Mouse (Mus musculus) forebrain, embryonic 12.5 days (tissue): Measurements from ENCODE around the gene Cdk8. TPM values are rescaled to one million over a fixed set of nuclear protein-coding genes. Genes with fewer than 3 reads are reported as not detected.

Experiments used
- ATAC-seq: fragments of 200-750 bp; cut with Nextera tagmentation; 2 replicates; pipeline ENCODE4 v1.8.0; 2017; ENCODE audit warnings: moderate TSS enrichment; ENCODE audit not compliant: low FRiP score
- H3K27ac ChIP-seq: fragments of 300-500 bp; sonication (generic); 2 replicates; pipeline ENCODE4 v1.5.1; 2016; ENCODE audit warnings: mild to moderate bottlenecking
- H3K27me3 ChIP-seq: fragments of 300-500 bp; sonication (generic); 2 replicates; pipeline ENCODE4 v1.6.1; 2016; ENCODE audit warnings: mild to moderate bottlenecking
- H3K36me3 ChIP-seq: fragments of 300-500 bp; sonication (generic); replicated peaks from 2 replicates; pipeline ENCODE4 v1.6.1; 2016; ENCODE audit warnings: mild to moderate bottlenecking
- H3K4me1 ChIP-seq: fragments of 300-500 bp; sonication (generic); 2 replicates; pipeline ENCODE4 v1.6.1; 2016
- H3K4me2 ChIP-seq: fragments of 300-500 bp; sonication (generic); 2 replicates; pipeline ENCODE4 v1.6.1; 2016; ENCODE audit warnings: mild to moderate bottlenecking, moderate library complexity
- H3K4me3 ChIP-seq: fragments of 300-500 bp; sonication (generic); replicated peaks from 2 replicates; pipeline ENCODE4 v1.5.1; 2016; ENCODE audit warnings: mild to moderate bottlenecking
- H3K9ac ChIP-seq: fragments of 300-500 bp; sonication (generic); 2 replicates; pipeline ENCODE4 v1.6.1; 2016; ENCODE audit warnings: mild to moderate bottlenecking
- H3K9me3 ChIP-seq: fragments of 300-500 bp; sonication (generic); 2 replicates; pipeline ENCODE4 v1.6.1; 2016
- WGBS: fragments of 180-500 bp; shearing (Covaris S2); methylation state at CpG from one replicate; pipeline ENCODE4 v1.1.7; 2016; 5-methylcytosine and 5-hydroxymethylcytosine counted together
- polyA plus RNA-seq: library from polyadenylated mRNA; unstranded; fragments of >200 nt; fragmentation: Nextera tagmentation; extraction: Ambion mirVana; gene quantifications from 2 replicates; pipeline ENCODE4 v1.2.1, GENCODE M21; 2016

Cdk8 gene
- polyA plus RNA-seq, 1 experiment from 2014 or later = 33.4 TPM

DNA sequence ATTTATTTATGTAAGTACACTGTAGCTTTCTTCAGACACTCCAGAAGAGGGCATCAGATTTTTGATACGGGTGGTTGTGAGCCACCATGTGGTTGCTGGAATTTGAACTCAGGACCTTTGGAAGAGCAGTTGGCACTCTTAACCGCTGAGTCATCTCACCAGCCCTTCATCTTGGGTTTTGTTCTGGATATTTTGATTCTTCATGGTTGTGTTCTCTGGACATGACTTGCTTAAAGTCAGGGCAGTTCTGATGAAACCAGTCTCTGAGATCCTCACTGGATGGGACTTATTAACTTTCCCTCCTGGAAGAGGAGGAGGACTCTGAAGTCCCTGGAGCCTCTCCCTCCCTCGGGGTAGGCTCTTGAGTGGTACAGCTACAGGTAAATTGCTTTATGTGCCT is 10.2 kb downstream of the Cdk8 start:
- Histone ChIP-seq H3K27ac (no peak overlapping the region), H3K9me3 (no peaks in the 10 kb centered on the region), H3K4me1 (0 out of 2 replicates have a peak, but pooled peaks cover 5% of the 10 kb centered on the region), H3K9ac (no peak overlapping the region), H3K36me3 (0 out of 2 replicates have a peak, but pooled peaks cover 4% of the 10 kb centered on the region), H3K27me3 (no peaks in the 10 kb centered on the region), H3K4me3 (no peak overlapping the region), H3K4me2 (no peak overlapping the region)
- 93% methylated on average over 3 of the region's 3 CpGs for WGBS
- ATAC-seq = no peak

DNA sequence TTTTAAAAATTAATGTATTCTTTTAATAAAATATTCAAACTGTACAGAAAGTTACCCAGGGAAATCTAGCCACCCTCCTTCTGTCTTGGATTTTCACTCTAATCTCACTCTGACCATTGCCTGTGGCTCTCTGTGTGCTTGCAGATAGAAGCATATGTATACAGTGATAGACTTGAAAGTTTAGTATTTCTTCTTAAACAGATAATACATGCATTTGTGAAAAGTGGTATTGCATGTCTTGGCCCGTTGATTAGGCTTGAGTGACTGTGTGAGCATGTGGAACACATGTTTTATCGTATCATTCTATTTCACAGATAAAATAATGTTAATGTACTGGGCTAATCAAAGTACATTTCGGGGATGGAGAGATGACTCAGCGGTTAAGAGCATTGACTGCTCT is 14.2 kb downstream of the Cdk8 start:
- Histone ChIP-seq H3K4me1 (no peaks in the 10 kb centered on the region), H3K4me2 (no peak overlapping the region), H3K36me3 (no peaks in the 10 kb centered on the region), H3K27ac (no peak overlapping the region), H3K4me3 (no peak overlapping the region), H3K27me3 (no peaks in the 10 kb centered on the region), H3K9ac (no peak overlapping the region), H3K9me3 (no peaks in the 10 kb centered on the region)
- WGBS = 94% methylated on average over 4 of the region's 4 CpGs
- ATAC-seq = no peak

DNA sequence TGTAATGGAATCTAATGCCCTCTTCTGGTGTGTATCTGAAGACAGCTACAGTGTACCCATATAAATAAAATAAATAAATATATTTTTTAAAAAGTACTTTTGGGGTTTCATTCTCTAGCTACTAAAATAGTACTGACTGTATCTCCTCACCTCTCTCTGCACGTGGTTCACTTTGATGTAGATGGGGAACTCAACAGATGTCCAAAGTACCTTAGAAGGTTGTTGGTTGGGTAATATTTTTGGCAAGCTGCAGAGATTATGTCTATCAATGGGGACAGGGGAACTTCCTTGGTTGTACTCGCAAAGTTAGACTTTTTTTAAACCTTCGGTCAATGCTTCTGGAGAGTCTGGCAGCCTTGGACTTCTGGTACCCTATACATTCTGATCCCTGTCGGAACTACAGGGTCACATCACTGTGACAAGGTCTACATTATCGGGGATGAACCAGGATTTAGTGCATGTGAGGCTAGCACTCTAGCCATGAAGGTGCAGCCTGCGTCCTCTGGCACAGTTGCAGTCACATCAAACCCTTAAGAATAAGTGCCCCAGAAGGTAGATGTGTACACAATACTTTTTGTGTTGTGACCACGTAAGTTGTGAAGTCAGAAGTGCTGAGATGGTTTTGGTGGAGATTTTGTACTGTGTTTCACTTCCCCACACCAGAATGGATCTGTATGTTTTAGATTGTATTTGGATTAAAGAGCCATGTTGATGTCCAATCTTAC is 14.8 kb downstream of the Cdk8 start:
- no peak overlapping the region for H3K4me2 ChIP-seq
- 95% methylated on average over 7 of the region's 7 CpGs for WGBS

DNA sequence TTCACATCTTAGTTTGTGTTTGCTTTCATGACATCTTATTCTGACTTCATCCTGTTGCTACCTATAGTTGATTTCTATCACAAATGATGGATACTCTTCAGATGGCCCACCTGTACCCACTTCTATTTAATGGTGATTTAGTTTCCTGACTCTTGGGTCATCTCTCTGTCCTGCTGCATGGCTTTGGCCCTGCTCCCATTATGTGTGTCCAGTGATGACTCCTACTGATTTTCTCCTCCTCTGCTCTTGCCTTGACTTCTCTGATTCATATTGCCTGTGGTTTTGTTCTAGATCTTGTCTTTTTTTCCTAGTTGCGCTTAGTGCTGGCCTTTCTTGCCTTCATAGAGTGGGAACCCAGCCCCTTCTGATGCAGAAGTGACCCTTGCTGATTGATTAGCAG is 15.4 kb downstream of the Cdk8 start:
- Histone ChIP-seq H3K27me3 (no peaks in the 10 kb centered on the region), H3K4me1 (no peaks in the 10 kb centered on the region), H3K9me3 (no peaks in the 10 kb centered on the region), H3K27ac (no peak overlapping the region), H3K36me3 (no peaks in the 10 kb centered on the region), H3K4me2 (no peak overlapping the region), H3K9ac (no peak overlapping the region), H3K4me3 (no peak overlapping the region)
- WGBS = 100% methylated on average over 1 of the region's 1 CpGs
- ATAC-seq = no peak

More for the DNA sequence above, 14.8 kb downstream of the Cdk8 start:
- Histone ChIP-seq H3K4me1 (no peaks in the 10 kb centered on the region), H3K27ac (no peak overlapping the region), H3K4me3 (no peak overlapping the region), H3K9me3 (no peaks in the 10 kb centered on the region), H3K36me3 (no peaks in the 10 kb centered on the region), H3K9ac (no peak overlapping the region), H3K27me3 (no peaks in the 10 kb centered on the region)
- ATAC-seq = no peak

DNA sequence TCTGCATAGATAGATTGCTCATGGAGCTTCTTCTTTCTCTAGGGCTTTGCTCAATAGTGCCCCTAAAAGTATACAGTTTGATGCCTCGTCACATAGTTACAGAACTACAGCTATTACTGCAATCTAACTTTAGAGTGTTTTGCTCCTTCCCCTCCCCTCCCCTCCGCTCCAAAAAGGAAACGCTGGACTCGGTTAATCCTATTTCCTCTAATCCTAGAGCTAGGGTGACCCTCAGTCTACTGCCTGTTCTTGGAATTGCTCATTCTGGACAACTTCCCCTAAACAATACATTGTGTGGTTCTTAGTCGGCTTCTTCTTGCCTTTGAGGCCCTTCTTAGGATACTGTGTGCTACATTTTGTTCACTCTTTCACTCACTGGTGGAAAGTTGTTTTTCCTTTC is 16.7 kb downstream of the Cdk8 start:
- ATAC-seq = no peak
- H3K9me3 ChIP-seq = no peaks in the 10 kb centered on the region
- H3K9ac ChIP-seq = no peak overlapping the region
- no peak overlapping the region for H3K27ac ChIP-seq
- H3K36me3 ChIP-seq = no peaks in the 10 kb centered on the region
- no peak overlapping the region for H3K4me2 ChIP-seq
- H3K4me3 ChIP-seq = no peak overlapping the region
- H3K4me1 ChIP-seq = no peaks in the 10 kb centered on the region
- H3K27me3 ChIP-seq = no peaks in the 10 kb centered on the region
- 58% methylated on average over 5 of the region's 5 CpGs for WGBS

DNA sequence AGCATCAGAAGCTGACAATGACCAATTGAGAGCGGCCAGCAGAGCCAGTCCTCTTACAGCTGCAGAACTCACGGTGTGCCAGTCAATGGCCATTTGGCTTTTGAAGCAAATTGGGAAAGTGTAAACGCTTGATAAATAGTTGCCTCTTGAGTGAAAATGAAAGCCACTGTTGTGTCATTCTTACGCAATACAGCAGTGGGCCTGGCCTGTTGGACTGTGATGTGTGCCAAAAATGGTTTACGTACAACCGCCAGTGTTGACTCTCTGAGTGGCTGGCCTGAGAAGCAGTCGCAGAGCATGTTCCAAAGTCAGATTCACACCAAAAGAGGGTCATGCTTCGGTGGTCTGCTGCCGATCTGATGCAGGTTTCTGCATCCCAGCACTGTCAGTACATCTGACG is 17.7 kb downstream of the Cdk8 start:
- H3K36me3 ChIP-seq = no peaks in the 10 kb centered on the region
- no peak for ATAC-seq
- 91% methylated on average over 10 of the region's 10 CpGs for WGBS
- no peaks in the 10 kb centered on the region for H3K9me3 ChIP-seq
- H3K4me3 ChIP-seq = no peak overlapping the region
- no peak overlapping the region for H3K4me2 ChIP-seq
- H3K4me1 ChIP-seq = no peaks in the 10 kb centered on the region
- H3K9ac ChIP-seq = no peak overlapping the region
- H3K27me3 ChIP-seq = no peaks in the 10 kb centered on the region
- H3K27ac ChIP-seq = no peak overlapping the region

DNA sequence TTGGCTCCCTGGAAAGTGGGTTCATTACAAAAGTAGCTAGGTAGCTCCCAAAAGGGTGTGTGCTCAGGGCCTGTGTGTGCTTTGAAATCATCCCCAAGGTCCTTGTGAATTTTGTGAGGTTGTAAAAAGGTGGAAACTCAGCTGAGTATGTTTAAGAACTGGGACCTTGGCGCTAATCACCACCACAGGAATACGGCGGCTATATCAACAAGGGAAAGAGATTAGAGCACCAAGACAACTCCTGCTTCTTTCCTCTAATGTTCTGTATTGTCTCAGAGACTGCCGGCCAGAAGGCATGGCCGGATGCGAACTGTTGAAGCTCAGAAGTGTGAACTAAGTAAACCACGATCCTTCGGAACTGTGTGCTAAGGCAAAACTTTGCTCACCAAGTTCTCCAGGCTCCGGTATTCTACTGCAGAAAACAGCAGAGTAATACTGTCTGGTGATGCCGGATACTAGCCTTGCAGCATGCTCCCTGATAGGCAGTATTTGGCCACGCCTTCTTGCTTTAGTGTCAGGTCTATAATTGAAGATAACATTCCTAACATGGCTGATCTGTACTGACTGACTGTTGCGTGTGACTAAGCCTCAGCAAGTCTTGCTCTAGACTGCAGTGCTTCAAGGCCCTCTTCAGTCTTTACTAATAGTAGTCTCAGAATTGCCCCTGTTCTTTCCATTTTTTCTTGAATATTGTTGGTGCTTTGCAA is 19.5 kb downstream of the Cdk8 start:
- no peaks in the 10 kb centered on the region for H3K36me3 ChIP-seq
- H3K4me2 ChIP-seq = no peak overlapping the region
- H3K27me3 ChIP-seq = no peaks in the 10 kb centered on the region
- no peaks in the 10 kb centered on the region for H3K4me1 ChIP-seq
- no peak overlapping the region for H3K4me3 ChIP-seq
- no peak for ATAC-seq
- 92% methylated on average over 12 of the region's 12 CpGs for WGBS
- no peak overlapping the region for H3K27ac ChIP-seq
- no peak overlapping the region for H3K9ac ChIP-seq
- H3K9me3 ChIP-seq = no peaks in the 10 kb centered on the region

DNA sequence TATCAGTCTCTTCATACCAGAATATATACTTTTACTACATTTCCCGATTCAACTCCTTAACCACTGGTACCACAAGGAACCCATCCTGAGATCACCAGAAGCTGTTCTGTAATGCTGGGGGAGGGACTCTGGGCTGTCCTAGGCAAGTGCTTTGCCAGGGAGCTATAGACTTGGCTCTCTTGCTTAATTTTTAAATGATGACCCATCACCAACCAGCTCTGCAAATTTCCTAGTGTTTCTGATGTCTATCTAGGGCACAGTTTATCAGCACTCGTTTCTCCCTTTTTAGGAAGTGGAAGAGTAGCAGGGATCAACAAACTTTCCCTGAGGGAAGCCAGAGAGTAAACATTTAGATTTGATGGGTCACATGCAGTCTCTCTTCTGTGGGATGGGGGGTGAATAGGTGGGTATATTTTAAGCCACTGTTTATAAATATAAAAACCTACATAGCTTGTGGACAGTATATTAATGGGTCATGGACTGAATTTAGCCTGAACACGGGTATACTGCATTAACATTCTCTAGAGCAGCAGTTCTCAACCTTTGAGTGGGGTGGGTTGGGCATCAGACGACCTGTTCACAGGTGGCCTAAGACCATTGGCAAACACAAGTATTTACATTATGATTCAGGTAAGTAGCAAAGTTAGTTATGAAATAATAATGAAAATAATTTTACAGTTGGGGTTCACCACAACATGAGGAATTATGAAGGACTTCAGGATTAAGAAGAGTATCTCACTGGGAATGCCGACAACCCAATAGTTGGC is 20.8 kb downstream of the Cdk8 start:
- Histone ChIP-seq H3K27me3 (no peaks in the 10 kb centered on the region), H3K9me3 (no peaks in the 10 kb centered on the region), H3K36me3 (no peaks in the 10 kb centered on the region), H3K4me2 (no peak overlapping the region), H3K4me3 (no peak overlapping the region), H3K27ac (no peak overlapping the region), H3K4me1 (no peaks in the 10 kb centered on the region), H3K9ac (no peak overlapping the region)
- 92% methylated on average over 5 of the region's 5 CpGs for WGBS
- ATAC-seq = no peak

DNA sequence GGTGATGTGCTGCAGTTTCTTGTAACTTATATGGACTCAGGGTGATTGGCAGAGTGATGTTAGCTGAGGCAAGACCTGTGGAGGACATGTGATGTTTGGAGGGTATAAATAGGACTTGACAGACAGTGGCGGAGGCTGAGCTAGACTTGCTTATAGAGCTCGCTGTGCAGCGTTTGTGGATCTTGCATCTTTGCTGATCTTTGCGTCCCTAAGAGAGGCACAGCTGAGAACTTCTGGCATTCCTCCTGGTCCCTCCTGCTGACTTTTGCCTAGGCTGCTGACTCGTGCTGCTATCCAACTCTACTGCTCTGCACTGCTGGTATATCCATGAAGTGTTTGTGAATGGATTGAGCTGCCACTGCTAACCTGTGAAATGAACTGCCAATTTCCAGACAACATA is 22.6 kb downstream of the Cdk8 start:
- H3K27me3 ChIP-seq = no peaks in the 10 kb centered on the region
- H3K9ac ChIP-seq = no peak overlapping the region
- ATAC-seq = no peak
- no peak overlapping the region for H3K4me2 ChIP-seq
- peaks cover 1% of the 10 kb centered on the region; the same call in 1 of the 2 replicates for H3K36me3 ChIP-seq
- H3K4me1 ChIP-seq = no peaks in the 10 kb centered on the region
- H3K27ac ChIP-seq = no peak overlapping the region
- WGBS = 89% methylated on average over 5 of the region's 5 CpGs
- H3K4me3 ChIP-seq = no peak overlapping the region
- H3K9me3 ChIP-seq = no peaks in the 10 kb centered on the region

DNA sequence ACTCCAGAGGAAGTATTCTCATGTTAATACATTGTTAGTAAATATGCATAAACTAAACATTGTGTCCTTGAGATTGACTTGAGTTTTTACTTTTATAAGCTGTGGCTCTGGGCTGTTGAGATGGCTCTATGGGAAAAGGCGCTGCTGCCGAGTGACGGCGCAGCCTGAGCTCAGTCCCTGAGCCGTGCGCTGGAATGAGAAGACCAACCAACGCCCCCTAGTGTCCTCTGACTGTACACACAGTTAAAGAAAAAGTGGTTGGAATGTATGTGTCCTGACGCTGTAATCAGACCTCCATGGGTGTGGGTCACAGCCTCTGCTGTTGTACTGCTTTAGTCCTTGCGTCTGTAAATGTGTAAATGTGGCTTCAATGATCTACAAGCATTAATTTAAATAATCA is 29.0 kb downstream of the Cdk8 start:
- Histone ChIP-seq H3K9me3 (no peaks in the 10 kb centered on the region), H3K4me3 (no peak overlapping the region), H3K4me2 (no peak overlapping the region), H3K27ac (no peak overlapping the region), H3K36me3 (peaks cover 21% of the 10 kb centered on the region), H3K27me3 (no peaks in the 10 kb centered on the region), H3K4me1 (no peaks in the 10 kb centered on the region), H3K9ac (no peak overlapping the region)
- no peak for ATAC-seq
- WGBS = 58% methylated on average over 9 of the region's 9 CpGs

DNA sequence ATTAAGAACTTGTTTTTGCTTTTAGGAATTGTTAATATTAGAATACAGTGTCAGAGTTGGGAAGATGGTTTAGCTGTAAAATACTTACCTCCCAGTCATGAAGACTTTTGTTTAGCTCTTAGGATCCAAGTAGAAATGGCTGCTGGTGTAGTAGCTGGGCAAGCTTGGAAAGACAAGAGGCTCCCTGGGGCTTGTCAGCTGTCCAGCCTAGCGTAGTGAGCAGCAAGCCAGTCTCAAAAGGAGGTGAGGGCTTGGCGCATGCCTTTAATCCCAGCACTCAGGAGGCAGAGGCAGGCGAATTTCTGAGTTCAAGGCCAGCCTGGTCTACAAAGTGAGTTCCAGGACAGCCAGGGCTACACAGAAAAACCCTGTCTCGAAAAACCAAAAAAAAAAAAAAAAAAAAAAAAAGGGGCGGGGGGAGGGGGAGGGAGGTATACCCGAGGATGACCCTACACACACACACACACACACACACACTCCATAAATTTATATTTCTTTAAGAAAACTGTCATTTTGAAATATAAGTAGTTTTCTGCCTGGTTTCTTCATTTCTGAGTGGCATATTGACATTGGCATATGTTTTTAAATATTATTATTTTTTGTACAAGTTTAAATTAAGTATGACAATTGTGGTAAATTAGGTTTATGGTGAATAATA is 35.0 kb downstream of the Cdk8 start:
- no peaks in the 10 kb centered on the region for H3K4me1 ChIP-seq
- H3K4me3 ChIP-seq = no peak overlapping the region
- ATAC-seq = no peak
- 76% methylated on average over 5 of the region's 6 CpGs for WGBS
- H3K9ac ChIP-seq = no peak overlapping the region
- H3K4me2 ChIP-seq = no peak overlapping the region
- no peaks in the 10 kb centered on the region for H3K9me3 ChIP-seq
- no peak overlapping the region for H3K27ac ChIP-seq
- H3K36me3 ChIP-seq = peaks cover 24% of the 10 kb centered on the region; the same call in 1 of the 2 replicates
- no peaks in the 10 kb centered on the region for H3K27me3 ChIP-seq

DNA sequence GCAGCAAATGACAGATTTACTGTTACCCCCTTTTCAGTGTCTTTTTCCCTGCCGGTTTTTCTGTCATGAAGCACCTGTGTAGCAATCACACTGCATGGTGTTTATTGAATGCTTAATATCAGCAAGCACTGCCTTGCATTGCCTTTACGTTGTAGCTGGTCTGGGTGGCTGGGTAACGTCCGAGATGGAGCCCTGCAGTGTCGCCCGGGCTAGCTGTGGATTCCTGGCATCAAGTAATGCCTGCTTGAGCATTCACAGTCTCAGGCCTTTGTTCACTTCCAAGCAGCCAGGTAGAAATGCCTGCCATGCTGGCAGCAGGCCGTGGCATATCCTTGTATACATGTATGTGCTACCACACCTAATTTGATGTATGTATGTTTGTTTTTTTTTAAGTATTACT is 36.7 kb downstream of the Cdk8 start:
- no peak overlapping the region for H3K9ac ChIP-seq

More for the DNA sequence above, 36.7 kb downstream of the Cdk8 start:
- Histone ChIP-seq H3K36me3 (peaks cover 22% of the 10 kb centered on the region; the same call in 1 of the 2 replicates), H3K4me3 (no peak overlapping the region), H3K4me1 (no peaks in the 10 kb centered on the region), H3K4me2 (no peak overlapping the region), H3K9me3 (no peaks in the 10 kb centered on the region), H3K27ac (no peak overlapping the region), H3K27me3 (no peaks in the 10 kb centered on the region)
- 93% methylated on average over 7 of the region's 7 CpGs for WGBS
- no peak for ATAC-seq
